Mouse (Mus musculus) thymus, postnatal 0 days (tissue): ENCODE measurements around the gene Hoxc6. TPM values are rescaled to one million over a fixed set of nuclear protein-coding genes. Genes with fewer than 3 reads are reported as not detected.

ENCODE experiments used
- DNase-seq: peaks from one replicate; pipeline ENCODE4 v3.0.0-alpha.2; 2015; ENCODE audit warnings: low spot score
- polyA plus RNA-seq: library from polyadenylated mRNA; unstranded; fragments of >200 nt; fragmentation: Nextera tagmentation; extraction: Ambion mirVana; gene quantifications from 2 replicates; pipeline ENCODE4 v1.2.1, GENCODE M21; 2015

Hoxc6 gene
- 0.14 TPM in 1 of 2 replicates, not detected in the other for polyA plus RNA-seq

DNA sequence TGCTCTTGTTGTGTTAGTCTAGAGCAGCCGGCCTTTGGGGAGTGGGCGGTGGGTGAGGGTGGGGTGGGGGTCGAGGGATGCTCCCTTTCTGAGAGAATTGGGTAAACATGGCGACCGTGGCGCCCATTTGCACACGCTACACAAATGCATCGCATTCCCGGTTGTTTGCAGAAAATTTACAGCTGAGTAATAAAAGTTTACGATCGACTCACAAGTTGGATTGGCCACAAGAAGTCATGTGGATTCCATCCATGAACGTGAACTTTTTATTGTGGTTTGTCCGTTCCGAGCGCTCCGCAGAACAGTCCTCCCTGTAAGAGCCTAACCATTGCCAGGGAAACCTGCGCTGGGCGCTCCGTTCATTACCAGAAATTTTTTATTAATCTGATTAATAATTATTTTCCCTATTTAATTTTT lies at the start of gene Hoxc6:
Hoxc6 (plus strand) TSS at position 319 of the 417 bp plus-strand sequence.
- DNase-seq, result no peak

DNA sequence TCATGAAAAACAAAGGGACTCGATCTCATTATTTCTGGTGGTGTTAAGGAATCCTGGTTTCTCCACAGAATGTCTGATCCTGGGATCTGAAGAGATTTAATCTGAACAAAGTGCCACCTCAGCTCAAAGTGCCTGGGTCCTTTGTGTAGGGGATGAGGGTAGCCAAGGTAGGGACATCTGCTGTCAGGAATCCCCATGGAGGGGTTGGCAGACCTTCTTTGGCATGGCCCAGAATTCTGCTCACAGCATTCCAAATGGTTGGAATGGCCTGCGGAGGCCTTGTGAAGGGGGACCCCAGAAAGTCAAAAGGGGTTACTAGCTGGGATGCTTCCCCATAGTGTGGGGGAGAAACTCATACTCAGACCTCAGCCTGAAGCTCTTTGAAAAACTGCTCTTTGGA lies 49.2 kb upstream of the Hoxc6 start:
- DNase-seq, result no peak

DNA sequence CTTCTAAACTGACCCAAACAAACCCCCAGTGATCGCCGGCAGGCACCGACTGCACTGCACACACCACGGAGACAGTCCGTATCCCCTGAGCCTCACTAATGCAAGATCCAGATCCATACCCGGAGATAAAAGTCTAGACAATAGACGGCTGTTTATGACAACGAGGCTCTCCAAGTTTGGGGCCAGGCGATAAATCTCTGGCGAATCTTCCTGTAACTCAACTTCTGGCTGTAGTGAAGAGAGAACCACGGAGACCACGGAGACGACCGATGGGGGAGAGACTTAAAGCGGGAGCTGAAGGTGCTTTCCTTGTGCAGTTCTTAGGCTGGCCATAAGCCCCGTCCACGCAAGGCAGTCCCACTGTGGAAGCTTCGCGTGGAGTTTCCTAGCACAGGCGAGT lies 48.4 kb upstream of the Hoxc6 start:
- no peak for DNase-seq

DNA sequence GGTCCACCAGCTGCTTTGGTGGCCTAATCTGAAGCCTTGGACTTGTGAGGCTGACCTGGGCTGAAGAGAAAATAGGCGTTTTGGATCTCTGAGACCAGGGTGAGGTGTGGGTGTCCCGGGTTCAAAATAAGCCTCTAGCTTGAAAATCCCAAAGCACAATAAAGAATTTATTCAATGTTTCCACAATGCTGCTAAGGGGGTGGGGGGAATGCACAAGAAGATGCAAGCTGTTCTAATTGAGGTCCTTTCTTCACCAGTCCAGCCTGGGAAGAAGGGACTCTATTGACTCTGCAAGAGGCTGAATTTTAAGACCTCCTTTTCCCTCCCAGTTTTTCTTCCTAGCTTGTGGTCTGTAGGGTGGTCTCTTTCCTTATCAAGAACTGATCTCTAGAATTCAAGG lies 47.2 kb upstream of the Hoxc6 start:
- DNase-seq, result no peak

DNA sequence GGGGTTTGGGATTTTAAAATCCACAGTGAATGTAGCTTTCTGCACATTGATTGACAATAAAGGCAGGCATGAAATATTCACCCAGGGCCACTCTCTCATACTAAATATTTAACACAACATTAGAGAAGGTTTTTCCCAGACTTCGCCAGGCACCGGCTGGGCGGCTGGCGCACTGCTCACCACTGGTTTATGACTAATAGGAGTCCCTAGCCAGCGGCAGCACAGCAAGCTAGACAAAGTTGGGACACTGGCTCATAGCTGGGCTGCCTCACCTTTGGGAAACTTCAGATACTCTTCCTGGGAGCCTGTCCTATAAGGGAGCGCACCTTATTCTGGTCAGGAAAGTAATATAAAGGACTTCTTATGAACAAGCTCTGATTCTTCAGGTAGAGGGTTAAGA lies 44.5 kb upstream of the Hoxc6 start:
- no peak for DNase-seq

DNA sequence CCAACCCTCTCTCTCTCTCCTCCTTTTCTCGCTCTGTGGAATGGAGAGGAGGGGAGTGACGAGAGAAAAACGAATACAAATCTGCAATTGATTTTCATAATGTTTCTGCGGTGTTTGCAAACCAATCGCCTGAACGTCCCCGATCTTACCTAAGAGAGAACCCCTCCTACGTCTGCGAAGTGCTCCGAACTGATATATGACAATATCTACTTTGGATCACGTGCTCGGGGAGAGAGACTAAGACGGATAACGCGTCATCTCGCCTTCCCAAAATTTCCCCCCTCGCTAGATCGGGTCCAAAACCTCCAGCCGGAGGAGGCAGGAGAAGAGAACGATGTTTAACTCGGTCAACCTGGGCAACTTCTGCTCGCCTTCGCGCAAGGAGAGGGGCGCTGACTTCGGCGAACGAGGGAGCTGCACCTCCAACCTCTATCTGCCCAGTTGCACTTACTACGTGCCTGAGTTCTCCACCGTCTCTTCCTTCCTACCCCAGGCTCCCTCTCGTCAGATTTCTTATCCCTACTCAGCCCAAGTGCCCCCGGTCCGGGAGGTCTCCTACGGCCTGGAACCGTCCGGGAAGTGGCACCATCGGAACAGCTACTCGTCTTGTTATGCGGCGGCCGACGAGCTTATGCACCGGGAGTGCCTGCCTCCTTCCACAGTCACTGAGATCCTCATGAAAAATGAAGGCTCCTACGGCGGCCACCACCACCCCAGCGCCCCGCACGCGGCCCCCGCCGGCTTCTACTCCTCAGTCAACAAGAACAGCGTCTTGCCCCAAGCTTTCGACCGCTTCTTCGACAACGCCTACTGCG lies 43.7 kb upstream of the Hoxc6 start, which contains the start of gene Hoxc11:
Hoxc11 (plus strand) TSS at position 236 of the 815 bp plus-strand sequence.
- no peak for DNase-seq

DNA sequence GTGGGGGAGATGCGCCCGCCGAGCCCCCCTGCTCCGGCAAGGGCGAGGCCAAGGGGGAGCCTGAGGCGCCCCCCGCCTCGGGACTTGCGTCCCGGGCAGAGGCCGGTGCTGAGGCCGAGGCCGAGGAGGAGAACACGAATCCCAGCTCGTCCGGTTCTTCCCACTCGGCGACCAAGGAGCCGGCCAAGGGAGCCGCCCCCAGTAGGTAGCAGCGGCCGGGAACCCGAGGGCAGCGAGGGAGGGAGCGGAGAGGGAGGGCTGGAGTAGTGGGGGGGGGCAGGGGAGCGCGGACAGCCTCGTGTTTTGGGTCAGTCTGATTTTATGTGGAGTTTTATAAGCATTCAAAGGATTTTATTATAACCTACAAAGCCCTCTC lies 43.1 kb upstream of the Hoxc6 start:
- DNase-seq, result no peak

DNA sequence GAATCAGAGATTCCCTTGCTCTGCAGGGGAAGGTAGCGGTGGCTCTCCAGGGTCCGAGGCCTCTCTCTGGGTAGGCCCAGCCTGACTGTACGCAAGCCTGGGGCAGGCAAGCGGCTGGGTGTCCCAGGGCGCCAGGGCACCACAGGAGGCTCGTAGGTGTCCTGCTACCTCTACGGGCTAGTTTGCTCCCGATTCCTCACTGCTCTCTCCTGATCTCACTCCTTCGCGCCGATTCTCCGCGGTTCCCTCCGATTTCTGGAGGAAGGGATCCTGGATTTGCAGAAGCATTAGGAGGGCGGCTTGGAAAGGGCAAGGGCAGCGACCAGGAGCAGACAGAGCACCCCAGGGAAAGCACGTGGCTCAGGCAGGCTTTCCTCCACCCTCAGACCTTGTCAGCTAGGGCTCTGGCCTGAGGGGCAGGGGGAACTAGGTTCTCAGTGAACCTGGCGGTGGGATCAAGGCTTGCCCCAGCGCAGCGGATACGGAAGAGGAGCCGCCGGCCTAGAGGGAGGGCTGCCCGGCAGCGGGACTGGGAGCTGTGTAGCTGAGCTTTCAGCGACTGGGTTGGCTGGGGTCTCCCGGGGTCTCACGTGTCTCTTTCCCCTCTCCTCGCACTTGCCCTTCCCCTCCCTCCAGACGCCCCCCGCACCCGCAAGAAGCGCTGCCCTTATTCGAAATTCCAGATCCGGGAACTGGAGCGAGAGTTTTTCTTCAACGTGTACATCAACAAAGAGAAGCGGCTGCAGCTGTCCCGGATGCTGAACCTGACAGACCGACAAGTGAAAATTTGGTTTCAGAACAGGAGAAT lies 42.0 kb upstream of the Hoxc6 start:
- no peak for DNase-seq

DNA sequence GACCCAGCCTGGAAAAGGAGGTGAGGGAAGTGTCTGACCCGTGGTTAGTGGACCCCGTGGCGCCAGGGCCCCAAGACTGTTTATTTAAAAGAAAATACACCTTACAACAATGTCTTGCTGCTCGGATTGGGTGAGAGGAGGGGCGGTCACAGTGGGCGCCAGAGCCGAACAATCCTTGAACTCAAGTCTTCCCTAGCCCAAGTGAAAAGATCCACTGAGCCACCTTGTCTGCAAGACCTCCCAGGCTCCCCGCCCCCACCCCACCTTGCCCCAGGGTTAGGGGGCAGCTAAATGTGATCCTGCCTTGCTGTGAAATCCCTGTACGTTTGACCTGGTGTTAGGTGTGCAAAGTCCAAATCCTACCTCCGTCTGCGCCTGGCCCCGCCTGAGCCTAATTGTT lies 41.2 kb upstream of the Hoxc6 start:
- no peak for DNase-seq

DNA sequence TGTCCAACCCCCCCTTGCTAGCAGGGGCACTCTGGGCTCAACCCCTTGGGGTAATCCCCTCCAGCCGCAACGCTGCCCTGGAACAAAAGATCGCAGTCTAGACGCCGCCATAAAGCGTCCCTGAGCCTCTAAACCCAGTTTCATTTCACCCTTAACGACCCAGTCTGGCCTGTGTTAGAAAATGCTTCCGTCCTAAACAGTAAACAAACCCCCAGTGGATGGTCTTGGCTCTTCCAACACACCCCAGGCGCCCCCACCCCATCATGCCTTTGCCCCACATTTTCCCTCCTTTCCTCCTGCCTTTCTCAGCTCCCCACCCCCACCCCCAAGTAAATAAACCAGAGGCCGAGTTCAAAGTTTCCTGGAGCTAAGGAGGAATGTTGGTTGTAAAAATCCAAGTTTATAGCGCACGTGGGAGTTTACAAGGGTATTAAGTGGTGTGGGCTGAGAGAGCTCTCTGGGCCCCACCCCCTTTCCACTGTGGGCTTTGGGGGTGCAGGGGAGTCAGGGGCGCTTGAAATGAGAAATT lies 38.3 kb upstream of the Hoxc6 start:
- no peak for DNase-seq

DNA sequence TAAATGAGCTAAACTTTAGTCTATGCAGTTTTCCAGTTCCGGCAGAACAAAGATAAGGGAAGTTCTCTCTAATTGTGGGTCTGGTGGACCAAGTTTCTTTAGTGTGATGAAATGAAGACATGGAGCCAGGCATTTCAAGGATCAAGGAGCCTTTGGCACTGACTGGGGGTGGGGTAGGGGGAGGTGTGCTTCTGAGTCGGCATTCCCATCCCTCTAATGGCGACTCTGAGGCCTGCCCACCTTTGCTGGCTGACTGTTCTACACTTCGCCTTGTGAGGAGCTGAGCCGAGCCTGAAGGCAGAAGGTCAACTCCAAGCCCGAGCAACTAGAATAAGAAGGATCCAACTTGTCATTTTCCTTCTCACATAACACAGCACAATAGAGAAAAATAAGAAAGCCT lies 36.3 kb upstream of the Hoxc6 start:
- DNase-seq, result no peak

DNA sequence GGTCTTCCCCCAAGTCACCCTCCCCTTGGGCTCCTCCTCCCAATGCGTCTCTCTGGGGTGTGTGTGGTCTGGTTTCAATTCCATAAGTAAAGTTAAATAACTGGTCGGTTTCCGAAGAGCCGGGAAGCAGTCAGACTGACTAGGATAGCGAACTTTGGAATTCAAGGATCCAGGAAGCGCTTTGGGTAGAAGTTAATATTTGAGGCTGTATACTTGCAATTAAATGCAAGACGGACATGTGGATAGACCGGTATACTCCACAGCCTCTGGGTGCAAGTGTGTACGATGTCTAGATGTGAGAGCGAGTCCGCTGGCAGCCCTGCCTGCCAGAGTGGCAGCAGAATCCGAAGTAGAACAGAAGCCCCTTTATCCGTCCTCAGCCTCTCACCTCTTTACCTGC lies 35.6 kb upstream of the Hoxc6 start:
- no peak for DNase-seq

DNA sequence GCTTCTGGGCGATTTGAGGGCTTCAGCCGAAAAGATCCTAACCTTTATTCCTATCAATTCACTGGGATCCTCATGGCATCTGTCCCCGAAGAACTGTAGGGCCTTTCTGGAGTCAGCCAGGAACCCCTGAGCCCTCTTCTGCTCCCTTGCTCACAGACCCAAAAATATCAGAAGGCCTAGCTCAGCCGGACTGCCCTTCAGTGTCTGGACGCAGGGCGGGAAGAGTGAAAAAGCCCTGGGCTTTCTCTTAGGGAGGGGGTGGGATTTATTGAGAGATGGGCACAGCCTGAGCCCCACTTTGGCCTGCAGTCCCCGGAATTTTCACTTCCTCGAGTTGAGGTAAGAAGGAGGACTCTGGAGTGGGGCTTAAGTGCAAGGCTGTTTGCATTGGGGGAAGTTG lies 34.8 kb upstream of the Hoxc6 start:
- no peak for DNase-seq

DNA sequence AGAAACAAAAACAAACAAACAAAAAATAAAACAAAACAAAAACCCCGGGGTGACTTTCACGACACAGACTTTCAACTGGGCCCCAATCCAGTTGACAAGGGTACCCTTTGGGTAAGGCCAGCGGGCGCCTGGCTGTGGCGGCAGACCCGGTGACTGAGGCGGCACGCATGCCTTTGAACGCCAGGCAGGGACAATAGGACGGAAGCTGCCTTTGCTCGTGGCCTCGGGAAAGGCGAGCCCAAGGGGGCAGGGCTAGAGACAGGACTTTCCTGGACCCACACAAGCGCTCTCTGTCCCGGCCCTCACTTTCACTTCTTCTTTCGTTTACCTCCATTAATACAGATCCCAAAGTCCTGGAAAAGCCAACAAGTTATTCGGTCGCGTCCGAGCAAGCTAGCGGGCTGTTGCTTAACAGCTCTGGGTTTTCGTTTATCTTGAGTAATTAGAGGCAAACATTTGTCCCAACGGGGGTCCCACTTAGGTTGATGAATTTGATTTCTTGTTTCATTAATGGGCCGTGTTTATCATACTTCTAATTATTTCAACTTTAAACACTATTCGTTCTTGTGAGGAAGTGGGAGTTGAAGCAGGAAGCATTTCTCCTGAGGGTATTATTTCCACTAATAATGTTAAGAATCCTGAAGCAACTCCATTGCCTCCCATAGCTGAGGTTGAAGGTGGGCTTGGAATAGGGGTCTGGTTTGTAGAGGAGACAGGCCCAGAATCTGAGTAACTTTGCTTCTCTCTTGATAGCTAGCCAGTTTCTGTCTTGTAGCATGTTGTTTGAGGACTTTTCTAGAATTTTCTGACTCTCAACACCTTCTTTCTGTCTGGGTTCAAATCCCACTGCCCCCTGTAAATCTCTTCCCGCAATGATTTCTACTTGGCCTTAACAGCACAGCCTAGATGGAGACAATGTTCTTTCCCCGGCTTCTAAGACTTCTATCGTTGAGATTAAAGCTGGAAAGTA lies 34.1 kb upstream of the Hoxc6 start:
- no peak for DNase-seq

DNA sequence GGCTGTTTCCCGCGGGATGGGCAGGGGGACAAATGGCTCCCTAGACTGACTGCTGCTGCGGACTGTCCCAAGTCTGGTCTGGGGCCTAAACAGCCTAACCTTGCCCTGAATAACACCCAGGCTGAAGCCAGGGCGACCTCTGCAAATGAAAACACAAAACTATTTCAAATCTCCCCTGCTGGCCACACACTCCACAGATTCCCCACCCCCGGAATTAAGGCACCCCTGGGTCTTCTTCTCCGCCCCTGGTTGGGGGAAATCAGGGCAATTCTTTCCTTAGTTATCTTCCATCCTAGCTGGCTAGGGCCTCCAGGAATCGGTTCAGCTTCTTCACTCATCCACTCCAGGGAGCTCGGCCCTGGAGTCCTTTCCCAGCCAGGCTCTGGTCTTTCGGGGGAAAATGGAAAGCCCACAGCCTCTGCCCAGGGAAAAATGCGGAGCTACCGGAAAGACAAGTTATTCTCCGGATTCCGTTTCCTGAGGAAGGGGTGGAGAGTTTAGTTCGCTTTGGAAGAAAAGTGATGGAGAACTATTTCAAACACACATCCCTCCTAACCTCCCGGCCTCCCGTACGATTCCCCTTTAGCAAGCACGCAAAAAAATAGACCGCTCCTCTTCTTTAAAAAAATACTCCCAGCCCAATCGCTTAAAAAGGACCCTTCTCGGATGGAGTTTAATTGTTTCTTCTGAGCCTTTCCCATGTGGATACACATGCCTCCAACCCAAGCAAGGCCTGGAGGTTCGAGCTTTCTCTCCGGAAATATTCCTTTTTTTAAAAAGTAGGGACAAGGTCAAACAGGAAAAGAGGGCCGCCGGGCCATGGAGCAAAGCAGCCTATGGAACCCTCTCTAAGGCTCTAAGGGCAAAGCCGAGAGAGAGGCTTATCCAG lies 32.8 kb upstream of the Hoxc6 start:
- no peak for DNase-seq

DNA sequence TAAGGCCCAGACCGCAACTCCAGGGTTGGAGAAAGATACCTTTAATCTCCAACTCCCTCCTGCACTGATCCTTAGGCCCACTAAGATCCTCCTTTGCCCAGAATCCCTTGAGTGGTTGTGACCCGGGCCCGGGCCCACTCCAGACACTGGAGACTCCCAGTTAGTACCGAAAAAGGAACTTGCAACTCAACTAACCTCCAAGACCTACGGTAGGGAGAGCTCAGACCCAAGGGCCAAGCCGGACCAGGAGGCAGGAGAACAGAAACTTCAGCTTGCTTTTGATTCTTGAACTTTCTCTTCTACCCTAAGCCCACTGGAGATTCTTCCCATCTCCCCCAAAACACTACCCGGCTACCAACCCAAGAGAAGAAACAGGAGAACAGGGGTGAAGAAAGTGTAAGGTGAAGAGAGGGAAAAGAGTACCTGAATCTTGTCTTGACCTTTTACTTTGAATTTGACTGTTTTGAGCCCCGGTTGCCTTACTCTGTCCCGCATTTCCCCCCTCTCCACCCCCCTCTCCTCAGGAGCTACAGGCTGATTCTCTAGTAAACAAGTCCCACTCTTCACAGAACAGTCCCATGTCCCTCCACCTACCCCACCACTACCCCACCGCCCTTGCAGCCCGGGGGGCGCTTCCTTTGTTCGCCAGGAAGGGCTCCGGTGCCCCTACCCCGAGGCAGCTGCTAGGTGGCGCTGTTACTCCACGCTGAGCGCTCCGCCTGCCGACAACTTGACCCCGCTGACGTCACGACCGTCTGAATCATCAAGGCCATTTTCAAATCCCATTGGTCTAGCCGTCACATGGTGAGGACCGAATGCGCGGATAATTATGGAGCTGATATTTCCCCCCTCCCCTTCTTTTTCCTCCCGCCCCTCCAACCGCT lies 31.9 kb upstream of the Hoxc6 start:
- peak; percentile 52 for DNase-seq

DNA sequence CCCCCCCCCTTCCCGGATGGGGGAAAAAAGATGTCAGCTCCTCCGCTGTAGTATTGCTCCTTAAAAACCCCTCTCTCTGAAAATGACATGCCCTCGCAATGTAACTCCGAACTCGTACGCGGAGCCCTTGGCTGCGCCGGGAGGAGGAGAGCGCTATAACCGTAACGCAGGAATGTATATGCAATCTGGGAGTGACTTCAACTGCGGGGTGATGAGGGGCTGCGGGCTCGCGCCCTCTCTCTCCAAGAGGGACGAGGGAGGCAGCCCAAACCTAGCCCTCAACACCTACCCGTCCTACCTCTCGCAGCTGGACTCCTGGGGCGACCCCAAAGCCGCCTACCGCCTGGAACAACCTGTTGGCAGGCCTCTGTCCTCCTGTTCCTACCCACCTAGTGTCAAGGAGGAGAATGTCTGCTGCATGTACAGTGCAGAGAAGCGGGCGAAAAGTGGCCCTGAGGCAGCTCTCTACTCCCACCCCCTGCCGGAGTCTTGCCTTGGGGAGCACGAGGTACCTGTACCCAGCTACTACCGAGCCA lies 31.2 kb upstream of the Hoxc6 start, which contains the start of gene Hoxc10:
Hoxc10 (plus strand) TSS at position 21 of the 536 bp plus-strand sequence.
- no peak for DNase-seq

DNA sequence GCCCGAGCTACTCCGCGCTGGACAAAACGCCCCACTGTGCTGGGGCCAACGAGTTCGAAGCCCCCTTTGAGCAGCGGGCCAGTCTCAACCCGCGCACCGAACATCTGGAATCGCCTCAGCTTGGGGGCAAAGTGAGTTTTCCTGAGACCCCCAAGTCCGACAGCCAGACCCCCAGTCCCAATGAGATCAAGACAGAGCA lies 30.8 kb upstream of the Hoxc6 start, which contains the start of gene Hoxc5:
Hoxc5 (plus strand) TSS at position 132 of the 199 bp plus-strand sequence.
- no peak for DNase-seq
